Mouse (Mus musculus) layer of hippocampus, postnatal 10 days (tissue): ENCODE measurements at regions not wholly inside any gene's neighbourhood (a gene's known extent, or its start where the extent isn't known, plus 50 kb on each side); places are given as distances from the start of the nearest gene placed in this dataset.
A peak's percentile ranks its signal among the peaks of the same experiment; 100 is the strongest.

Experiments used
- DNase-seq, 2 experiments: peaks; one replicate each; pipeline ENCODE4 v3.0.0; 2021; ENCODE audit warnings: low spot score in 2 of 2

- DNase-seq, result no peak
Observed at GRCm38 (mm10) chr13:42498351-42498750, 182.1 kb upstream of the Phactr1 start.

DNA sequence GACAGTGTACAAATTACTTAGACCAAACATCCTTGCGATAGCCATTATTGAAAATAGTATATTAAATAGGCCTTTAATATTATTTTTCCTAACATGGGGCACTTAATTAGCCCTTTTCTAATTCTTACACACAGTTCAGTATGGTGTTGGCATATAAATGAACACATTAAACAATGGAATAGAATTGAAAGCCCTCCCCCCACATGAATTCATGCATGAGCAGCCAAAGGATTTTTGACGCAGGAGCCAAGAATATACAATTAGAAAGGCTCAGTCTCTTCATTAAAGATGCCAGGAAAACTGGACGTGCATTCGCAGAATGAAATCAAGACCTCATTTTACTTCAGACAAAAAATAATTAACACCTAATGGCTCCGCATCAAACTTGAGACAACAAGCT, 172.9 kb upstream of the Phactr1 start:
- no peak for DNase-seq

DNA sequence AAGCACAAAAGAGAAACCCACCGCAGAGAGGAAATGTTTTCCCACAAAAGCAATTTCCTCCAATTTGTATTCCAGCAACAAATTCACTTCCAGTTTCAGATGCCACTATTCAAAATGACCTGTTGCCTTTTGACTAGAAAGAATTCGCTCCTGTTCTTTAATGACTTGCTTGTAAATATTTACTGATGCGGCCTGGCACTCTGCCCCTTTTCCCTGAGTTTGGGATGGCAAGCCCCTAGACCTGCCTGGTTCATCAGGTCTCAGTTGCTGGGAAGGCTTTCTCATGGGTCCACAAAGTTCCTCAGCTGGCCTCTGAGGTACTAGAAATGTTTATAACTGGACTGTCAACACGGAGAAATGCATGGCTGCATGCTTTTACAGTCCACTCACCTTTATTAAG, 161.7 kb upstream of the Phactr1 start:
- no peak for DNase-seq

DNA sequence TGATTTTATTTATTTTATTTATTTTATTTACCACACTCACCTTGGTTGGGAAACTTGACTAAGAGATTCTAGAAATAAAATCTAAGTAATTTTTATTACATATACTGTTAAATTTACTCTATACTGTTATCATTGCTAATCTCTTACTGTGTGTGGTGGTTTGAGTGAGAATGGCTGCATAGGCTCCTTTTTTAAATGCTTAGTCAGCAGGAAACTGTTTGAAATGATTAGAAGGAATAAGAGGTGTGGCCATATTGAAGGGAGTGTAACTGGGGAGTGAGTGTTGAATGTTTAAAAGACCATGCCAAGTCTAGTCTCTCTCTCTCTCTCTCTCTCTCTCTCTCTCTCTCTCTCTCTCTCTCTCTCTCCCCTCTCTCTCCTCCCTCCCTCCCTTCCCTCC, 157.9 kb upstream of the Phactr1 start:
- no peak for DNase-seq

- no peak for DNase-seq
Observed at GRCm38 (mm10) chr13:42526163-42526562, 154.3 kb upstream of the Phactr1 start.

DNA sequence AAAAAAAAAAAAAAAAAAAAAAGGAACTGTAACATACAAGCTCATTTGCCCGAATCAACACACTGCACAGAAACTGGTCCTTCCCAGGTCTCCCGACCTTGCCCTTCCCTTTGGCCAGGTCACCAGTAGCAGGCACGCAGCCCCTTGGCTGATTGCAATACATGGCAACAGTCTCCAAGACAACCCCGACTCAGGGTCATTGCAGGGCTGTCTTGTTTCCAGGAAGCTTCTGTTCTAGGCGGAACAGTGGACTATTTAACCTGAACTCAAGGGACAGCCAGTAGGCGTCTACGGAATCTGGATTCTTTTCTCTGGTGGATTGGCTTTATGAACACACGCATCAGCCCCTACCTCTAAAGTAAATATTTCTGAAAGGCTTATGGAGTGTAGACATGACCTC, 153.5 kb upstream of the Phactr1 start:
- peak in 1 of 2 experiments; percentile 21 for DNase-seq

DNA sequence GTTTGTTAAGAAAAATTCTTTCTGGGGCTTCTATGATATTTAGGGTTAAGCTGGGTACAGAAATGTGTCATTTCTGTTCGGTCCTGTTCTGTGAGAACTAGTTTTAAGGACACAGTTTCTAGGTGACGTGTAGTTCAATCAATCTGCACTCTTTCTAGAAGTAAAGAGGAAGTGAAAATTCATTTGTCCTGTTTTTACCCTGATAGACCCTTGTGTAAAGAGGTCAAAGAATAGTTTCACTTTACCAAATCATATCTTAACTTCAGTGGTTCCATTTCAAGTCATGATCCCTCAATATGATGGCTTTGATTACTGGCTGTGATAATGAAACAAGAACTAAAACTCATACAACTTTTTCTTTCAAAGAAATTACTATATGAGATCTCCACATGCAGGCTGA, 152.3 kb upstream of the Phactr1 start:
- no peak for DNase-seq

DNA sequence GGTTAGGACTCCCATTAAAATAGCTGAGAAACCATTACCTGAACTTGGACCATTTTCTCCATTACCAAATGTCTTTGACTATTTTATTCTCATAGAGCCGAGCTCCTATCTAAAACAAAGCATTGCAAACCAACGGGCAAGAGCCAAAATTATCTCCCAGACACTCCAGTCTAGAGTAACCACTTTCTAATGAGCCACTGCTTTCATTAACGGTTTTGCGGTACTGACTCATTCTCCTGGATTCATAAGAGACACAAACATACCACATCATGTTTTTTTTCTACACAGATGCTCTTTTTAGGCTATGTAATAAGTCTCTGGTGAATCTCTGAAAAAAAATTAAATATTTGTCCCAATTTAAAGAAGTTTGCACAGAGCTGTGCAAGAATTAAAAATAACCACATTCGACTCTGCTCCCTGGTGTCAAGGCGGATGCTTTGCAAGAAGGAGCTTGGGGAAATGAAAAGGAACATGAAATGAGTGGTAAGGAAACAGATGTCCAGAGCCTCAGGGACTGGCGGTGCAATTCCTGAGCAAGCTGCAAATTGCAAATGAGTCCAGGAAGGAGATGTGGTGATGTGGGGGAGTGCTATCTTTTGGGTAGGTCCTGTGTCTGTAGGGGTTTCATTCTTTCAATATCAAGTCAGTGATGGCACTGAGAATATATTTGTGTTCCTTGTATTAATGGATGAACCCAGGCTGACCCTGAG, 143.8 kb upstream of the Phactr1 start:
- DNase-seq, result no peak

- no peak for DNase-seq
Observed at GRCm38 (mm10) chr13:42538046-42538445, 142.4 kb upstream of the Phactr1 start.

GRCm38 (mm10) chr13:42544536-42545094, 135.8 kb upstream of the Phactr1 start:
- no peak for DNase-seq

GRCm38 (mm10) chr13:42546389-42546788, 134.0 kb upstream of the Phactr1 start:
- DNase-seq, result peak in 1 of 2 experiments; percentile 17

DNA sequence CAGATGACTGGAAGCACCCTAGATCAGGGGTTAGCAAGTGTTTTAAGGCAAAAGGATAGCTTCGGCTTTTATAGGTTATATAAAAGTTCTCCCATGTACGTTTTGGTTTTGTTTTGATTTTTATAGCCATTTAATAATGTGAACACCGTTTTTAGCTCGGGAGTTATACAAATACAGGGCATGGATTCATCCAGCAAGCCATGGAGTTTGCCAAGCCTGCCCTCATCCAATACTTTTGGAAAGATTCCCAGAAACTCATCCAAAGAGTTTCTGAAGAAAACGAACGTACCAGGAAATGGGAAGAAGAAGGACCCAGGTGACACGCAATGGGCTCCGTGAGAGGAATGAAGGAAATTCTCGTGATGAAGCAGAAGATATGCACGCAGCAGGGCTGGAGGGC, 133.6 kb upstream of the Phactr1 start:
- no peak for DNase-seq

DNA sequence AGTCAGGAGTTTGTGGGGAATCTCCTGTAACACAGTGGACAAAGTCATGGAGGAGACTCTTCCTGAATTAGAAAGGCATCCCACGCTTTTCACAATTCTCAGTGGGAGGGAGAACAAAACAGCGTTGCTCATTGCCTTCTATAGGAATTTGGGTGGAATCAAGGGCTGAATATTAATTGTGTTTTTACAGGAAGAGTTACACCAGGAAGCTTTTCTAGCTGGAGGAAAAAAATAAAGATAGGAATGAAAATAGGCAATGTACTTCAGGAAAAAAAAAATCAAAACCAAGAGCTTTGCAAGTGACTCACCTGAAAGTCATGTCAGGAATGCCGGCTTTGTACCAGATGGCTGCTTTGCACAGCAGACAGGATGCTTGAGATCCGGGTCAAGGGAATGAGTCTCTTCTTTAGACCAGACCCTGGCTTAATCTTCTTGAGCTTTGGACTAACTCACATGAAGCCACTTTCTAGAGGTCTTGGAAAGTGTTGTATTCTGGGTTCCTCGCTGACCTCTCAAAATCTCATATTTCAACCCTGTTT, 131.3 kb upstream of the Phactr1 start:
- no peak for DNase-seq

DNA sequence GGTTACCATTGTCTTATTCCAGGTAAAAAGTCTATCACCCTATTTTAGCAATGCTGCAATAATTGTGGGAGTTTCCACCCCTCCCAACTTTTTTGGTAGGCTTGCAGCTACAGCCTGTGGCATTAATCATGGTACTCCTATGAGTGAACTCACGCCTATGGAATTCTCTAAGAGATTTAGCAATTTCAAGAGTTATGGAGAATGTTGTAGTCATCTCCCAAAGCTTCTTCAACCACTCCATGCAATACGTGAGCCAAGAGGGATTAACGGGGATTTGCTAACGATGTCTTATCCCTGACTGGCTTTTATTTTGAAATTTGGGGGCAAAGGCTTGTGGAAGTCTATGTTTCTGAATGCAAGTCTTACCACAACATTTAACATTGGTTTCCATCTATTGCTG, 125.5 kb upstream of the Phactr1 start:
- DNase-seq, result no peak

- no peak for DNase-seq
Observed at GRCm38 (mm10) chr13:42558526-42558925, 121.9 kb upstream of the Phactr1 start.

GRCm38 (mm10) chr13:42561446-42561845, 119.0 kb upstream of the Phactr1 start:
- no peak for DNase-seq

GRCm38 (mm10) chr13:42565291-42566058, 114.9 kb upstream of the Phactr1 start:
- no peak for DNase-seq

- DNase-seq, result no peak
Observed at GRCm38 (mm10) chr13:42570600-42571348, 109.6 kb upstream of the Phactr1 start.

DNA sequence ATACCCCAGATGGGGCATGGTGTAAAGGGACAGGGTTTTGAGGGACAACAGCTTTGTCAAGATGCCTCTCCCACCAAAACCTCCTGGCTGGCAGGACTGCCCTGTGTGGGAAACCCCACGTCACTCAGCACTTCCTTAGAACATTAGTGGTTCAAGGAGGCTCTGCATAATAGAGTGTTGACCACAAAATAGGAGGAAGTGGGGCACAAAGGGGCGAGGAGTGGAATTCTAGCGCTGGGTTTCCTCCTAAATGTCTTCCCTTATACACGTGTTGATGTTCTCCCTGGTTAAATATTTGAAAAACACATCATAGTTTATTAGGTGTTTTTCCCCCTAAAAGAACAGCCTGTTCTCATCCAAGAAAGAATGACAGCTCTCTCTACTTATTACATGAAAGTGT, 106.2 kb upstream of the Phactr1 start:
- DNase-seq, result no peak

- peak; percentile 85 to 87 for DNase-seq
Observed at GRCm38 (mm10) chr13:42575725-42576426, 104.5 kb upstream of the Phactr1 start.

DNA sequence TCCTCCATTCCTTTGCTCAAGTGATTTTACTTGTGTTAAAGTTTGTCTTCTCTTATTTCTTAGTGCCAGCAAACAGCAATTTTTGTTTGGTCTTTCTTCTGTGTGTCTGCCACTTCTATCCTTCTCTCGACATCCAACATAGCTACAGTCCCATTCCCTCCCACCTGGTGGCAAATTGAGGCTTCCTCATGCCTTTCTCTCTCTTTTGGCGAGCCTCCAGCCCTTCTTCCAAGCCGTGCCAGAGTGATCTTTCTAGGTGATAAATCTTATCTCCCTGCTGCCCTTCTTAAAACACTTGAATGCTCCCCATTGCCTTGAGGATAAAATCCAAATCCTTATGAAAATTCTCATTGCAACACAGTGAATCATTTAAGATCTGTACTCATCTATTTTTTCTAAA, 101.0 kb upstream of the Phactr1 start:
- no peak for DNase-seq
